Mouse (Mus musculus): ENCODE measurements around the gene Sele.

Gene Sele

GRCm38 (mm10) chr1:164072001-164072400, 24.0 kb downstream of the Sele start:
- no peak for DNase-seq (ENCODE audit: low spot score)

- no peak for DNase-seq (ENCODE audit: low spot score)
These were observed 25.1 kb downstream of the Sele start for GRCm38 (mm10) chr1:164073091-164073490.

GRCm38 (mm10) chr1:164073803-164074202, 25.8 kb downstream of the Sele start:
- DNase-seq (ENCODE audit: low spot score) = no peak

GRCm38 (mm10) chr1:164074606-164075140, 26.6 kb downstream of the Sele start:
- DNase-seq (ENCODE audit: low spot score) = no peak

- DNase-seq (ENCODE audit: low spot score) = no peak
These were observed 27.4 kb downstream of the Sele start for GRCm38 (mm10) chr1:164075416-164075815.

GRCm38 (mm10) chr1:164076441-164076840, 28.4 kb downstream of the Sele start:
- no peak for DNase-seq (ENCODE audit: low spot score)

- no peak for DNase-seq (ENCODE audit: low spot score)
These were observed 29.0 kb downstream of the Sele start for GRCm38 (mm10) chr1:164077031-164077430.

GRCm38 (mm10) chr1:164078323-164078741, 30.3 kb downstream of the Sele start:
- DNase-seq (ENCODE audit: low spot score) = no peak

- DNase-seq (ENCODE audit: low spot score) = no peak
These were observed 31.1 kb downstream of the Sele start for GRCm38 (mm10) chr1:164079091-164079490.

- DNase-seq (ENCODE audit: low spot score) = no peak
These were observed 35.0 kb downstream of the Sele start for GRCm38 (mm10) chr1:164083046-164083445.

GRCm38 (mm10) chr1:164086797-164087196, 38.8 kb downstream of the Sele start:
- no peak for DNase-seq (ENCODE audit: low spot score)

- no peak for DNase-seq (ENCODE audit: low spot score)
These were observed 39.8 kb downstream of the Sele start for GRCm38 (mm10) chr1:164087872-164088271.

GRCm38 (mm10) chr1:164096780-164097179, 48.7 kb downstream of the Sele start:
- DNase-seq (ENCODE audit: low spot score) = no peak

- no peak for DNase-seq (ENCODE audit: low spot score)
These were observed 49.9 kb downstream of the Sele start for GRCm38 (mm10) chr1:164097911-164098310.

GRCm38 (mm10) chr1:164098372-164098771, 50.3 kb downstream of the Sele start:
- no peak for DNase-seq (ENCODE audit: low spot score)

Data from adipocyte (in vitro differentiated cells).